Mouse (Mus musculus) CH12F3 (cell line): ENCODE results near the gene Bscl2.
"Not testable (repeated sequence)": the region's sequence is repeated elsewhere in the genome, so short reads cannot be mapped to it uniquely, and the experiment has no call there.

Experiments
- in situ Hi-C: fragments of 300-500 bp; cut with MboI; formaldehyde crosslinking; loops from 2 replicates; pipeline ENCODE4 v1.14.3; 2020; ENCODE audit warnings: low sequenced_read_pairs

The Bscl2 gene

DNA sequence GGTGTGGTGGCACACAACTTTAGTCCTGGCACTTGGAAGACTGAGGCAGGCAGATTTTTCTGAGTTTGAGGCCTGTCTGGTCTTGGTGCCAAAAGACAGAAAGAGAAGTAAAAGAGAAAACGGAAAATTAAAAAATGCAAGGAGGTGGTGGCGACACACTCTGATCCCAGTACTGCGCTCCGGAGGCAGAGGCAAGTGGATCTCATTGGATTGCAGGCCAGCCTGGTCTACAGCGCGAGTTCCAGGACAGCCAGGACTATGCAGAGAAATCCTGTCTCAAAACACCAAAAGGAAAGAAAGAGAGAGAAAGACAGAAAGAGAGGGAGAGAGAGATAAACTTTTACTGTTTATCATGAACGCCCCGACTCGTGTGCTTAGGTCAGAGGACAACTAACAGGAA, 33.6 kb downstream of the Bscl2 start:
- in situ Hi-C loops, result no loop called here

DNA sequence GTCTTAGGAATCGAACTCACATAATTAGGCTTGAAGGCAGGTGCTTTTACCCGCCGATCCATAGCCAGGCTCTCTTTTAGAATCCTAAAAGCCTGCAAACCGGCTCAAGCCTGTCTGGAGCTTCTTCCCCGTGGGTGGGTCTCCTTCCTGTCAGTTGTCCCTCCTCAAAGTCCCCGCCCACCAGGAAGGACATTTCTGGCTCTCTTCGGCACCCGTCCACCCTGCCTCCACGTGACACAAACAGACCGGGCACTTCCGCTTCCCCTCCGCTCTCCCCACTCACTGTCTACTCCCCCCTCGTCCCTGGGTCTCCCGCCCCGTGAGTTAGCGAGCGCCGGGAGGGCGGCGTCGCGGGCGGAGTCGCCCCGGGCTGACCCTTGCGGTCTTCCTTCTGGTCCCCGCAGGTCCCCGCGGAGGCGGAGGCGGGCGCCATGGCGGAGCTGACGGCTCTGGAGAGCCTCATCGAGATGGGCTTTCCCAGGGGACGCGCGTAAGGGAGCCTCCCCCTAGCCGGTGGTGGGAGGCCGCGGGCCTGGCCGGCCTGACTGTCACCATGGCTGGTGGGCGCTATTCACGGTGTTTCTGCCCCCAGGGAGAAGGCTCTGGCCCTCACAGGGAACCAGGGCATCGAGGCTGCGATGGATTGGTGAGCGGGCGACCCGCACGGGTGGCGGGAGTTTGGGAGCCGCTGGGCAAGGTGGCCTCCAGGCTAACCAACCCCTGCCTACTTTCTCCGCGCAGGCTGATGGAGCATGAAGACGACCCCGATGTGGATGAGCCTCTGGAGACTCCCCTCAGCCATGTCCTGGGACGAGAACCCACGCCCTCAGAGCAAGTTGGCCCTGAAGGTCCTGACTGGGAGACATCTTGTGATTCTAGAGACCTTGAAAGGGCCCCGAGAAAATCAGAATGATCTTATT, 34.3 kb downstream of the Bscl2 start, which contains the start of gene Ubxn1:
Gene Ubxn1, plus strand, starts transcription at position 230 of the 920 bp plus-strand sequence.
- in situ Hi-C loops, result no loop called here

DNA sequence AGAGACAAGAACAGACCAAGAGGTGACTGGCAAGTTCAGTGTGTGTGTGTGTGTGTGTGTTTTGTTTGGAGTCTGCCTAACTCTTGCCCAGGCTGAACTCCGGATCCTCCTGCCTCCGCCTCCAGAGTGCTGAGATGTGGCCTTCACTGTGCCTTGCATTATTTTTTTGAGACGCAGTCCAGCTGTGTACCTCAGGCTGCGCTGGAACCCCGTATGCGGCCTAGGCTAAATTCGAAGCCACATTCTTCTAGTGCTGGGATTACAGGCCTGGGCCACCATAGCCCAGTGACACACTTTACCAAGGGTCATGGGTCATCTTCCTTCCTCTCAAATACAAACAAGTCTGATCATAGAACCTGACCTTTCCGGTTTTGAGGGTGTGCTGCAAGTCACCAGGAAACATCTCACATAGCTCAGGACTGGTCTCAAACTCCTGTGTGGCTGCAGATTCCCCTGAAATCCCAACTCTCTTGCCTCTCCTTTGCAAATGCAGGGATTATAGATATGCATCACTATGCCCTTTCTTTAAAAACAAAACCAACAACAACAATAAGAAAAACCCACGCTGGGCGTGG, 35.1 kb downstream of the Bscl2 start:
- in situ Hi-C loops, result no loop called here

DNA sequence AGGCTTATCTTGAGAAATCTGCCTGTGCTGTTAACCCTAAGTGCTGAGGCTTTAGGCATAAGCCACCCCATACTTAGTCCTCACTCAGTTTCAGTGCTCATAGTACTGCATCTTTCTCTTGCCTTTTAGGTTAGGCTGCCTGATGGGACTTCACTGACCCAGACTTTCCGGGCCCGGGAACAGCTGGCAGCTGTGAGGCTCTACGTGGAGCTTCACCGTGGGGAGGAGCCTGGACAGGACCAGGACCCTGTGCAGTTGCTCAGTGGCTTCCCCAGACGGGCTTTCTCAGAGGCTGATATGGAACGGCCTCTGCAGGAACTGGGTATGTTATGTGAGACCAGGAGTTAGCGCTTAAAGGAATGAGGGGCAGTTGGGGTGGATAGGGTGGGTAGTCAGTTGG, 37.8 kb downstream of the Bscl2 start:
- in situ Hi-C loops, result no loop called here

DNA sequence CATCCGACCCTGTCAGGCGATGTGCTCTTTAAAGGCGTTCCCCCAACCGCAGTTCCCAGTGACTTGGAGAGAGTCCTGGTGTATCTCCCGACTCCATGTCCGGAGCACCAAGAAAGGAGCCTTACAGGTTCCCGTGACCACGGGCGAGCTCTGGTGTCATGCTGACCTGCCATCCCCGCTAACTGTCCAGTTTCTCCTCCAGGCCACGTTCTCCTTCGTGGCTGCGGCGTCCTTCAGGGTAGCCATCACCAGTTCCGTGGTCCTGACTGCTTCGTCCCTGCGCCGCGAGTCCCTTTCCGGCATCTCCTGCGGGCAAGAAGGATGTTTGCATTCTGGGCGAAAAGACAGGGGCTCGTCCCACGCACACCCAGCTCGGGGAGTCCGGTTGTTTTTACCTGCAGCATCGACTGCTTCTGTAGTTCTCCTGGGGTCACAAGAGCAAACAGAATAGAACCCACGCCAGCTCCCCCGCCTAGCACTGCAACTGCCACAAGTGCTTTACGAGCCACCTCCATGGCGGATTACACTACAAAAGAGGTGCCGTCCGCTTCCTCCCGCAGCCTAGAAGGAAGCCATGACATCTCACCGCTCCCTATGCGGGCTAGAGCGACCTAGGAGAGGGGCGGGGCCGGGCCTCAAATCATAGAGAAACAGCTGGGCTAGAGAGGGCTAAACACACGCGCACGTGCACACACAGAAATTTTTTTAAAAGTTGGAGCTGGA, 43.2 kb downstream of the Bscl2 start, which contains the start of gene Uqcc3:
Gene Uqcc3, minus strand, starts transcription at position 613 of the 723 bp plus-strand sequence.
- in situ Hi-C loops, result no loop called here

DNA sequence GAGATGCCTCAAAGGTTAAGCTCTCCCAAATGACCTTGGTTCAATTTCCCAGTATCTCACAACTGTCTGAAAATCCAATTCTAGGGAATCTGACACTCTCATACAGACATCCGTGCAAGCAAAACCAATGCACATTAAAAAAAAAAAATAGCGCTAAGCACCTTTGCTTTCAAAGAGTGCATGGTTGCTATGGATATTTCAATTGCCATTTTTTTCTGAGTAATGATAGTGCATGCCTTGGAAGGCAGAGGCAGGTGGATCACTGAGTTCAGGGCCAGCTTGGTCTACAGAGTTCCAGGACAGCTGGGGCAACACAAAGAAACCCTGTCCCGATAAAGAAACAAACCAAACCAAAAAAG, 43.7 kb downstream of the Bscl2 start:
- in situ Hi-C loops, result no loop called here

DNA sequence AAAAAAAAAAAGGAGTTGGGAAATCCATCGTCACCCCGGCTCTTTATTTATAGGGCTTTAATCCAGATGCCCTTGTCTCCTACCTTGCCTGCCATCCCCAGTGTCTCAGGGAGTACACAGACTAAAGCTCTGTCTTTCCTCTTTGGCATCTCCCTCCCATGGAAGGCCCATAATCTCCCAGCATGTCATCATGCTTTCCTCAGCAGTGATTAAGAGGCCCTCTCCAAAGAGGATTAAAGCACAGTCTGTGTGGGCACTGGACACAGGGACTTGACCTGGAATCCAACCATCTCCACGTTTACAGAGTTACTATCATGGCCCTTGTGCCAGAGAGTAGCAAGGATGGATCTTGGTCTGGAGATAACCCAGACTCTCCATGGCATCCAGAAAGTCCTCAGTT, 46.3 kb downstream of the Bscl2 start, which contains the start of the genes Lbhd1 and Gm49403:
Gene Lbhd1, plus strand, starts transcription at position 117 of the 400 bp plus-strand sequence.
Gene Gm49403, plus strand, starts transcription at position 315 of the 400 bp plus-strand sequence.
- in situ Hi-C loops, result no loop called here

DNA sequence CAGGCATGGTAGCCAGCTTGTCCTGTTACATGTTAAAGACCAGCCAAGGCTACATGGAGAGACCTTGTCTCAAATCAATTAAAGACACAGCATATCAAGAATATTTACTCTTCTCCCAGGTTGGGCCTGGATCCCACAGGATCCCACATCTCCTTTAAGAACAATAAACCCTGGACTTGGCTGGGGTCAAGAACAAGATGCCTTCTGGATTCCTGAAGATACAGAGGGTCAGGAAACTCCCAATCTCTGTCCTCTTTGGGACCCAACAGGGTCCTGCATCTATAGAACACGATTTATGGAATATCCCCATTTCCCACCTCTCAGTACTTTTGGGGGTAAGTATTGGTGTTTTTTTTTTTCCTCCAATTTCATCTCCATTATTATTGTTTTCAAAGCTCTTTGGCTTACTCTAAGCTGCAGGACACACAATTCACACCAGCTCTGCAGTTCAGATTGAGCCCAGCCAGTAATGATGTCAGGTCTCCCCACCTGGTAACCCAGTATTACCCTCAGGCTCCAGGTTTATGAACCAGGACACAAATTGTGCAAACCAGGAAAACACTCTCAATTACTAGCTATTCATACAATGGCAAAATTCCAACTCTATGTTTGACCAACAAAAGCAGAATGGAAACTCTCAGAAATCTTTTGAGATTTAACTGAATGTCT, 49.8 kb downstream of the Bscl2 start:
- in situ Hi-C loops, result no loop called here

DNA sequence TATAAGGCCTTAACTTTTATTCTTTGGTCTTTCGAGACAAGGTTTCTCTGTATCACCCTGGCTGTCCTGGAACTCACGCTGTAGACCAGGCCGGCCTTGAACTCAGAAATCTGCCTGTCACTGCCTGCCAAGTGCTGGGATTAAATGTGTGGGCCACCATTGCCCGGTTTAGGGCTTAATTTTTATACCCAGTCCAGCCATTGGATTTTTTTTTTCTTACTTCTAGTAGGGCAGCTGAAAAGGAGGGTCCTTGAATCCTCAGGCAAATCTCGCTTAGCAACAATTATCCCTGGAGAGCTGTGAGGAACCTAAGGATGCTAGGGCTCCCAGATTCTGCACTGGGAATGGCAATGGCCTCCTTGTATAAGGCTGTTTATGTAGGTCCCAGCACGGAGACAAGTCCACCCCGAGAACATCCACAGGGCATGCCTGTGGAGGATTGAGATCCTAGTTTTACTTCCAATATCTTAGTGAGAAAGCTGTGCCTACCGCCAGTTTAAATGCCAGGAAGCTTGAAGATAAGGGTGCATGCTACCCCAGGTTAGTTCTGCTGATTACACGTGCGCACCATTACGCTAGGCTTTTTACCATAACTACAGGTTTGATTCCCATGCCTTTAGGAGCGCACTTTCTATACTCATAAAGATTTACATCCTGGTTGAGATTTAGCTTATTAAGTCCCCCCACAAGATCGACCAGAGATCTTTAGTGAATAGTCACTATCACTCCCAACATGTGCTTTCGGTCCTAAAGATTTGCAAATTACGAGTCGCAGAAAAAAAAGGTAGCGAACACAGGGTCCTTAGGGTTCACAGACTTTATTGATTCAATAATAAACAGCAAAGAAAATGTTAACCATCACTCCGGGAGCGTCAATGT, 50.6 kb downstream of the Bscl2 start:
- in situ Hi-C loops, result no loop called here

DNA sequence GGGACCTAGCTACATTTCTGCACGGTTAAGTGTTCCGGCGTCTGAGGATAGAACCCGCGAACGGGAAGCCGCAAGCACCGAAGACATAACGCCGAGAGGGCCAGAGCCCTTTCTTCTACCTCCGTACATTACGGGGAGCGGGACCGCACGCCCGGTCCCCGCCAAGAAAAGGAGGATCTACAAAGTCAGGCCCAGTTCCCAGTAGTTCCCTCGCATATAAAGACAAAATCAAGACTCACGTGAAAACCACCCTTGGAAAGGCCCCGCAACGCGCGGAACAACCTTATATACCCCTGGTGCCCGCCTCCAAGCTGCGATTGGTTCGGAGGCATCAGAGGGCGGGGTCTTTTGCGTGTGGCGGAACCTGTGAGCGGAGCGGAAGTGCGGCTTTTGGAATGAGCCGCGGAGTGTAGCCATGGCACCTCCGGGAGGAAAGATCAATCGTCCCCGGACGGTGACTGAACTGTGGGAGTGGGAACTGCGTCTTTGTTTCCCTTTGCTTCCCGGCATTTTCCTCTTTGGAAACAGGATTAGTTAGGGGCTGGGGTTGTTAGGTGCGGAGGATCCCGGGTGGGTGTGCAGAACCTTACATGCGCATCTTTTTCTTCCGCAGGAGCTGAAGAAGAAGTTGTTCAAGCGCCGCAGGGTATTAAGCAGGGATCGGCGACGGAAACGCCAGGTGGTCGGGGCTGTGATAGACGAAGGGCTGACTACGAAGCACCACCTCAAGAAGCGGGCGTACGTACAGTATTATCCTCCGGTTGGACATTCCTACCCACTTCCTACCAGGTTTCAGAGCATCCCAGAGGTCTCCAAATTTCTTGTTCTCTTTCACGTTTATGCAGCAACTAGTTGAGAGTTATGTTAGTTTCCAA, 51.5 kb downstream of the Bscl2 start, which contains the start of the genes 1810009A15Rik and Gm49416:
Gene 1810009A15Rik, plus strand, starts transcription at position 343 of the 875 bp plus-strand sequence.
Gene Gm49416, plus strand, starts transcription at position 416 of the 875 bp plus-strand sequence.
- in situ Hi-C loops, result no loop called here

DNA sequence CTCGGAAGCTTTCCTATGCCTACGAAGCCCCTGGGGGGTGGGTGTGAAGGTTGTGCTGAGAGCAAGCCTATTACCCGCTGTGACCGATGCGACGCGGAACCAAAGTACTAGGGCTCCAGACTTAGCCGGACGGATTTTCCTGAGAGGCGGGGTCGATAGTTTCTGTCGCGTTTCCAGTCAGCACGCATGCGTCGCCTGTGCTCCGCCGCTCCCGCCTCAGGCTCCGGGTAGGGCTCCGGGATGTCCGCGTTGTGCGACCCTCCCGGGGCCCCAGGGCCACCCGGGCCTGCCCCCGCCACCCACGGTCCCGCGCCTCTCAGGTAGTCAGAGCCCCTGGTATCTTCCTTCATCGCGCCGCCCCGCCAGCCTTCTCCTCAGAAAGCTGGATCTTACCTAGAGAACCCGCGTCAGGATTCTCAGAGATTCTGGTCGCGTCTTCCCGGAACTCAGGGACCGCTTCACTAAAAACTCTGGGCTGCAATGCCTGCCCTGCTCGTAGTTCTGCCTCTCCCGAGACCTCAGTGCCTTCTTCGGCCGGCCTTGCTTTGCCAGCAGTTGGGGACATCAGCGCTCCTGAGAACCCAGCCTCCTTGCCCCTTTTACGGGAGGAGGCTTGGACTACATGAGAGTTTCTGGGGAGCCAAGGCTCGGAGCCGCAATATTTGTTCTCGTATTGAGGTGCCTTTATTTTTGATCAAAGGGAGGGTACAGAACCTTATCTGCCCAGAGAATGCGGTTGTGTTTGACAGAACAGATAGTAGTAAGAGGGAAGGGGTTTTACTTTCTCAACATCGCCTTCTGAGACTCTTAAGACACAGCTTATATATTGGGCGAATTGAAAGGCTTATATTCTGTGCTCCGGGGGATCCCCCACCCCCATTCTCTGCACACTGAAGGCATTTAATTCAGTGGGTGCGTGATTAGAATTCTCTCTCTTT, 55.8 kb downstream of the Bscl2 start, which contains the start of gene Ints5:
Gene Ints5, plus strand, starts transcription at position 177 of the 938 bp plus-strand sequence.
- in situ Hi-C loops, result no loop called here

DNA sequence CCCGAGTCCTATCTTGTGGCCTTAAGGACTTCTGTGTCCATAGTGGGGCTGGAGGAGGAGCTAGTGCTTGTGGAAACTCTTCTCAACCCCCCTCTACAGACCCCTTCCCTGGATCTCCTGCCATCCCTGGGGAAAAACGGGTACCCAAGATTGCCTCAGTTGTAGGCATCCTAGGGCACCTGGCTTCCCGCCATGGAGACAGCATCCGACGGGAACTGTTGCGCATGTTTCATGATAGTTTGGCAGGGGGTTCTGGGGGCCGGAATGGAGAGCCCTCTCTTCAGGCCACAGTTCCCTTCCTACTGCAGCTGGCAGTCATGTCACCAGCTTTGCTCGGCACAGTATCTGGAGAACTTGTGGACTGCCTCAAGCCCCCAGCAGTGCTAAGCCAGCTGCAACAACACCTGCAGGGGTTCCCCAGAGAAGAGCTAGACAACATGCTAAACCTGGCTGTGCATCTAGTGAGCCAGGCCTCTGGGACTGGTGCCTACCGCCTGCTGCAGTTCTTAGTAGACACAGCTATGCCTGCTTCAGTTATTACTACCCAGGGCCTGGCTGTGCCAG, 58.2 kb downstream of the Bscl2 start:
- in situ Hi-C loops, result no loop called here

DNA sequence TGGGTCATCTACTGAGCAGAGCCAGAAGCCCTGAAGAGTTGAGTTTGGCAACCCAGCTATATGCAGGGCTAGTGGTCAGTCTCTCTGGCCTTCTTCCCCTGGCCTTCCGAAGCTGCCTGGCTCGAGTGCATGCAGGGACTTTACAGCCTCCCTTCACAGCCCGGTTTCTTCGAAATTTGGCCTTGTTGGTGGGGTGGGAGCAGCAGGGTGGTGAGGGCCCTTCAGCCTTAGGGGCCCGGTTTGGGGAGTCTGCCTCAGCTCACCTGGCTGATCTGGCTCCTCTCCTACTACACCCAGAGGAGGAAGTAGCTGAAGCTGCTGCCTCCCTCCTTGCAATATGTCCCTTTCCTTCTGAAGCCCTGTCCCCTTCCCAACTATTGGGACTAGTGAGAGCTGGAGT, 59.0 kb downstream of the Bscl2 start:
- in situ Hi-C loops, result not testable (repeated sequence)

DNA sequence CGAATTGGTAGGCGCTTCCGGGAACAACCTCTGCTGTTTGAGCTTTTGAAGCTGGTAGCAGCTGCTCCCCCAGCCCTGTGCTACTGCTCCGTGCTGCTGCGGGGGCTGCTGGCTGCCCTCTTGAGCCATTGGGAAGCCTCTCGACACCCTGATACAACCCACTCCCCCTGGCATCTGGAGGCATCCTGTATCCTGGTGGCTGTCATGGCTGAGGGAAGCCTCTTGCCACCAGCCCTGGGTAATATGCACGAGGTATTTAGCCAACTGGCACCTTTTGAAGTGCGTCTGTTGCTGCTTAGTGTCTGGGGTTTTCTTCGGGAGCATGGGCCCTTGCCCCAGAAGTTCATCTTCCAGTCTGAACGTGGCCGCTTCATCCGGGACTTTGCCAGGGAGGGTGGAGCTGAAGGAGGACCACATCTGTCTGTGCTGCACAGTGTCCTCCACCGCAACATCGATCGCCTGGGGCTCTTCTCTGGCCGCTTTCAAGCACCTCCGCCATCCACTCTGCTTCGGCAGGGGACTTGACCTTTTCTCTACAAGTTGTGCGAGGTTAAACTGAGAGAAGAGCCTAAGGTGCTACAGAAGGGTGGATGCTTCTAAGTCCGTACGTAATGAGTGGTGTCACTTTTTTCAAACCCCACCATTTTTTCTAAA, 60.1 kb downstream of the Bscl2 start:
- in situ Hi-C loops, result not testable (repeated sequence)

DNA sequence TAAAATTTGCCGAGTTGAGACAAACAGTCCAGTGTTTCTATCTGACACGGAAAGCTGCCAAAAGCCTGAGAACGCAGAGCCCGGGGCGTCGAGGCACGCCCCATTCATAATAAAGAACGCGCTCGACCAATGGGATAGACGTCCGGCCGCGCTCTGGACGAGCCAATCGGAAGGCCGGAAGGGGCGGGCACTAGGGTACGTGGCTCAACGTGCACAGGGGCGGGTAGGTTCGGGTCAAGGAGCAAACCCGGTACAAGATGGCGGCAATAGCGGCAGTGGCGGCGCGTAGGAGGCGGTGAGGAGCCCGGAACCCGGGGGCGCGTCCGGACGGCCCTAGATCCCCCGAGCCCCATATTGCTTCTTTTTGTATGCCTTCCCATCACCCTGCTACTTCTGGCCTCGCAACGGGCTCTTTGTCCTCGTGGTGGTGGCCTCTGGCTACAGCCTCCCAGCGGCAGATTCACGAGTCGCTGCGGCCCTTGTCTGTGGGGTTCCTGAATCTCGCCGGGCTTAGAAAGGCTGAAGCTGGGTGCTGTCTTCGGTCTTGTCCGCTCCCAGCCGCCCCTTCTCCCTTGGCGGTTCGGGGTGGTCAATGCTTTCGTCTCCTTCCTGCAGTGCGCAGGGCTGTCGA, 60.7 kb downstream of the Bscl2 start, which contains the start of gene Ganab:
Gene Ganab, plus strand, starts transcription at position 207 of the 631 bp plus-strand sequence.
- in situ Hi-C loops, result no loop called here
